Mouse (Mus musculus) olfactory bulb, adult 2 months (tissue): ENCODE measurements at regions not wholly inside any gene's neighbourhood (a gene's known extent, or its start where the extent isn't known, plus 50 kb on each side); places are given as distances from the start of the nearest gene placed in this dataset.

Source experiments
- H3K27ac ChIP-seq: fragments of 200-500 bp; 2 replicates; pipeline ENCODE4 v1.5.1; 2012; ENCODE audit warnings: low read depth, low read length; ENCODE audit not compliant: insufficient read depth
- H3K4me1 ChIP-seq: fragments of 200-500 bp; 2 replicates; pipeline ENCODE4 v1.6.1; 2012; ENCODE audit warnings: low read length; ENCODE audit not compliant: control insufficient read depth, insufficient read depth
- H3K4me3 ChIP-seq: fragments of 200-500 bp; 2 replicates; pipeline ENCODE4 v1.5.1; 2012; ENCODE audit warnings: mild to moderate bottlenecking, low read depth, low read length, moderate library complexity; ENCODE audit not compliant: insufficient read depth
- POLR2A ChIP-seq: fragments of 200-500 bp; IDR thresholded peaks from 2 replicates; pipeline ENCODE4 v1.6.1; 2012; ENCODE audit warnings: mild to moderate bottlenecking, low read depth, low read length, moderate library complexity; ENCODE audit not compliant: insufficient read depth
- WGBS: fragments of 180-500 bp; shearing (Covaris S2); methylation state at CpG from one replicate; pipeline ENCODE4 v1.1.7; 2018; 5-methylcytosine and 5-hydroxymethylcytosine counted together

GRCm38 (mm10) chr13:111373801-111374200, 116.1 kb downstream of the Gpbp1 start:
- TF ChIP-seq POLR2A, result no peak
- H3K4me1 ChIP-seq, result no peaks in the 10 kb centered on the region
- no peak overlapping the region for H3K27ac ChIP-seq
- no peak overlapping the region for H3K4me3 ChIP-seq
- 60% methylated on average over 1 of the region's 1 CpGs for WGBS
